Mouse (Mus musculus): ENCODE results near the gene Snapin. TPM values are rescaled to one million over a fixed set of nuclear protein-coding genes. Genes with fewer than 3 reads are reported as not detected.

The Snapin gene
- total and polyA plus RNA-seq, 2 experiments from 2014 or later, result 49.7 to 102 TPM

- Histone ChIP-seq H3K9me3 (ENCODE audit: low read length) (no peaks in the 10 kb centered on the region), H3K9ac (replicated peaks; ENCODE audit: low read length) (no peak within 1 kb of the TSS), H3K27ac (no peak within 1 kb of the TSS), H3K27me3 (ENCODE audit: insufficient read depth, low read length) (no peaks in the 10 kb centered on the region), H3K4me1 (ENCODE audit: insufficient read depth, low read length) (no peaks in the 10 kb centered on the region), H3K4me3 (ENCODE audit: low read length) (no peak within 1 kb of the TSS), H3K36me3 (ENCODE audit: insufficient read depth, low read length) (no peaks in the 10 kb centered on the region), H3K4me2 (ENCODE audit: low read depth, low read length) (no peak within 1 kb of the TSS)
- DNase-seq (ENCODE audit: low spot score) (no peak), ATAC-seq (no peak)
- 75% methylated on average over 5 of the region's 5 CpGs for WGBS
- TF ChIP-seq CTCF (IDR thresholded peaks at IDR 0.05; ENCODE audit: low read depth), result no peak
These were observed 35.7 kb upstream of the Snapin start, which contains the start of gene S100a14 for GRCm38 (mm10) chr3:90526580-90526979. Gene S100a14 (plus strand): TSS chr3:90526856.

GRCm38 (mm10) chr3:90526076-90526475, 35.2 kb upstream of the Snapin start:
- no peak for TF ChIP-seq CTCF (IDR thresholded peaks at IDR 0.05; ENCODE audit: low read depth)
- DNase-seq (ENCODE audit: low spot score), result no peak
- no peak for ATAC-seq
- Histone ChIP-seq H3K36me3 (ENCODE audit: insufficient read depth, low read length) (no peaks in the 10 kb centered on the region), H3K27me3 (ENCODE audit: insufficient read depth, low read length) (no peaks in the 10 kb centered on the region), H3K9ac (replicated peaks; ENCODE audit: low read length) (no peak overlapping the region), H3K4me1 (ENCODE audit: insufficient read depth, low read length) (no peaks in the 10 kb centered on the region), H3K9me3 (ENCODE audit: low read length) (no peaks in the 10 kb centered on the region), H3K4me3 (ENCODE audit: low read length) (no peak overlapping the region), H3K27ac (no peak overlapping the region), H3K4me2 (ENCODE audit: low read depth, low read length) (no peak overlapping the region)
- WGBS, result 87% methylated on average over 2 of the region's 2 CpGs

GRCm38 (mm10) chr3:90525421-90525820, 34.6 kb upstream of the Snapin start:
- DNase-seq (ENCODE audit: low spot score) (peak; percentile 80), ATAC-seq (0 out of 2 replicates have a peak, but pooled peaks have one; percentile 69)
- Histone ChIP-seq H3K4me1 (ENCODE audit: insufficient read depth, low read length) (no peaks in the 10 kb centered on the region), H3K36me3 (ENCODE audit: insufficient read depth, low read length) (no peaks in the 10 kb centered on the region), H3K9ac (replicated peaks; ENCODE audit: low read length) (no peak overlapping the region), H3K4me2 (ENCODE audit: low read depth, low read length) (no peak overlapping the region), H3K4me3 (ENCODE audit: low read length) (no peak overlapping the region), H3K9me3 (ENCODE audit: low read length) (no peaks in the 10 kb centered on the region), H3K27me3 (ENCODE audit: insufficient read depth, low read length) (no peaks in the 10 kb centered on the region), H3K27ac (no peak overlapping the region)
- 66% methylated on average over 4 of the region's 4 CpGs for WGBS
- peak; percentile 80 for TF ChIP-seq CTCF (IDR thresholded peaks at IDR 0.05; ENCODE audit: low read depth)

GRCm38 (mm10) chr3:90517711-90518110, 26.9 kb upstream of the Snapin start:
- no peak overlapping the region for H3K4me3 ChIP-seq (ENCODE audit: low read length)
- ATAC-seq (no peak), DNase-seq (ENCODE audit: low spot score) (no peak)
- TF ChIP-seq CTCF (IDR thresholded peaks at IDR 0.05; ENCODE audit: low read depth), result no peak
- peaks cover 4% of the 10 kb centered on the region for H3K27me3 ChIP-seq (ENCODE audit: insufficient read depth, low read length)
- H3K36me3 ChIP-seq (ENCODE audit: insufficient read depth, low read length), result no peaks in the 10 kb centered on the region
- H3K9ac ChIP-seq (replicated peaks; ENCODE audit: low read length), result no peak overlapping the region
- no peaks in the 10 kb centered on the region for H3K9me3 ChIP-seq (ENCODE audit: low read length)
- WGBS, result 83% methylated on average over 4 of the region's 4 CpGs
- no peak overlapping the region for H3K4me2 ChIP-seq (ENCODE audit: low read depth, low read length)
- H3K4me1 ChIP-seq (ENCODE audit: insufficient read depth, low read length), result peaks cover 7% of the 10 kb centered on the region; the same call in 1 of the 2 replicates
- no peak overlapping the region for H3K27ac ChIP-seq

GRCm38 (mm10) chr3:90515789-90516188, 25.0 kb upstream of the Snapin start:
- Histone ChIP-seq H3K4me3 (ENCODE audit: low read length) (no peak overlapping the region), H3K27me3 (ENCODE audit: insufficient read depth, low read length) (peaks cover 4% of the 10 kb centered on the region), H3K36me3 (ENCODE audit: insufficient read depth, low read length) (no peaks in the 10 kb centered on the region), H3K9ac (replicated peaks; ENCODE audit: low read length) (no peak overlapping the region), H3K27ac (no peak overlapping the region), H3K9me3 (ENCODE audit: low read length) (no peaks in the 10 kb centered on the region), H3K4me2 (ENCODE audit: low read depth, low read length) (no peak overlapping the region), H3K4me1 (ENCODE audit: insufficient read depth, low read length) (peaks cover 7% of the 10 kb centered on the region; the same call in 1 of the 2 replicates)
- no peak for TF ChIP-seq CTCF (IDR thresholded peaks at IDR 0.05; ENCODE audit: low read depth)
- DNase-seq (ENCODE audit: low spot score) (no peak), ATAC-seq (no peak)
- WGBS, result 85% methylated on average over 4 of the region's 4 CpGs

- Histone ChIP-seq H3K4me3 (ENCODE audit: low read length) (peak overlapping the region; percentile 26), H3K27ac (0 out of 2 replicates have a peak overlapping the region, but pooled peaks have one; percentile 42), H3K9ac (replicated peaks; ENCODE audit: low read length) (0 out of 2 replicates have a peak overlapping the region, but pooled peaks have one; percentile 13), H3K27me3 (ENCODE audit: insufficient read depth, low read length) (peaks cover 4% of the 10 kb centered on the region), H3K4me1 (ENCODE audit: insufficient read depth, low read length) (peaks cover 7% of the 10 kb centered on the region; the same call in 1 of the 2 replicates), H3K36me3 (ENCODE audit: insufficient read depth, low read length) (no peaks in the 10 kb centered on the region), H3K9me3 (ENCODE audit: low read length) (no peaks in the 10 kb centered on the region), H3K4me2 (ENCODE audit: low read depth, low read length) (peak overlapping the region; percentile 56)
- ATAC-seq (no peak), DNase-seq (ENCODE audit: low spot score) (no peak)
- WGBS, result 41% methylated on average over 1 of the region's 1 CpGs
- no peak for TF ChIP-seq CTCF (IDR thresholded peaks at IDR 0.05; ENCODE audit: low read depth)
These were observed 24.4 kb upstream of the Snapin start for GRCm38 (mm10) chr3:90515242-90515641.

GRCm38 (mm10) chr3:90514691-90515090, 23.9 kb upstream of the Snapin start:
- DNase-seq (ENCODE audit: low spot score) (peak; percentile 28), ATAC-seq (peak; percentile 54)
- 1% methylated on average over 10 of the region's 10 CpGs for WGBS

More at GRCm38 (mm10) chr3:90514691-90515090, 23.9 kb upstream of the Snapin start:
- H3K36me3 ChIP-seq (ENCODE audit: insufficient read depth, low read length), result no peaks in the 10 kb centered on the region
- H3K27me3 ChIP-seq (ENCODE audit: insufficient read depth, low read length), result peaks cover 4% of the 10 kb centered on the region
- peaks cover 7% of the 10 kb centered on the region; the same call in 1 of the 2 replicates for H3K4me1 ChIP-seq (ENCODE audit: insufficient read depth, low read length)
- H3K27ac ChIP-seq, result peak overlapping the region; percentile 42; the same call in 1 of the 2 replicates
- H3K9me3 ChIP-seq (ENCODE audit: low read length), result no peaks in the 10 kb centered on the region
- peak overlapping the region; percentile 26 for H3K4me3 ChIP-seq (ENCODE audit: low read length)
- TF ChIP-seq CTCF (IDR thresholded peaks at IDR 0.05; ENCODE audit: low read depth), result no peak
- peak overlapping the region; percentile 56 for H3K4me2 ChIP-seq (ENCODE audit: low read depth, low read length)
- 0 out of 2 replicates have a peak overlapping the region, but pooled peaks have one; percentile 13 for H3K9ac ChIP-seq (replicated peaks; ENCODE audit: low read length)

All from hindbrain, postnatal 0 days (tissue).